Mouse (Mus musculus) forelimb bud, embryonic 11.5 days (tissue): ENCODE measurements around the gene Gm6588.
"Not testable (repeated sequence)": the region's sequence is repeated elsewhere in the genome, so short reads cannot be mapped to it uniquely, and the experiment has no call there.

Source experiments
- DNase-seq: peaks from one replicate; pipeline ENCODE4 v3.0.0-alpha.2; 2012; ENCODE audit warnings: low read depth, low spot score

The Gm6588 gene

DNA sequence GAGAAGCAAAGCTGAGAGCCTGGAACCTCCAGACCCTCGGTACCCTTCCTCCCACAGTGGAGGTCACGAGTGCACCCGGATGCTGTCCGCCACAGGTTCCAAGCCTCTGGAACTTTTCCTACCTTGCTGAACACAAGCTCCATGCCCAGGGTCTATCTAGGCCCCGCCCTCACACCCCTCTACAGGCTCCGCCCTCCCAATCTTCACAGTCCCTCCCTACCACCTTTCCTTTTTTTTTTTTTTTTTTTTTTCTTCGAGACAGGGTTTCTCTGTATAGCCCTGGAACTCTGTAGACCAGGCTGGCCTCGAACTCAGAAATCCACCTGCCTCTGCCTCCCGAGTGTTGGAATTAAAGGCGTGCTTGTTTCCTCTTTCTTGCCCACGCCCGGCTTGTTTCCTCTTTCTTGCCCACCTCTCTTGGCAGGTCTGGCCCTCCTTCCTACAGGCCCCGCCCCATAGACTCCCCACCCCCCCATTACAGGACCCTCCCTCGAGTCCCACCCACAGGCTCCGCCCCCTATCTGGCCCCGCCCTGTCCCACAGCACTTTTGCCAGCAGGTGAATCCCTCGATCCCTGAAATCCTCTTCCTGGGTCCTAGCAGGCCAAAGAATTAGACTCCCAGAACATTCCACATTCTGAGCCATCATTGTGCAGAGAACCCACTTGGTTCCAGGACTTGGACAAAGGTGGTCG is at the start of gene Gm6588:
Gene Gm6588 (plus strand): TSS at position 680 of the 694 bp plus-strand sequence.
- DNase-seq = no peak

- DNase-seq = no peak
Measured at GRCm38 (mm10) chr5:112402437-112402836, 46.8 kb upstream of the Gm6588 start.

DNA sequence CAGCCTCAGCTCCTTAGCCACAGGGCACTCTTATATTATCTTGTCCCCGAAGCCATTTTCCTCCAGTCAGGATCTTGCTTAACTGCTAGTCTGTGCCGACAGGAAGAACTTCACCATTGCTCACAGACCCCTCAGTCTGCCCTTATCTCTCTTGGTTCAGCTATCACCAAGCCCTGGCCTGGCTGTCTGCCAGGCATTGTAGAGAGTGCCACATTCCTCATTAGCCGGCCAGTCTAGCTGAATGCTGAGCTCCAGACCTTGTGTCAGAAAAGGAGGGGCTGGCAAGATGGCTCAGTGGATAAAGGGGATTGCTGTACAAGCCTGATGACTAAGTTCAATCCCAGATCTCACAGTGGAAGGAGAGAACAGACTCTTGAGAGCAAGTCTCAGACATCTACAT is 43.2 kb upstream of the Gm6588 start:
- no peak for DNase-seq

DNA sequence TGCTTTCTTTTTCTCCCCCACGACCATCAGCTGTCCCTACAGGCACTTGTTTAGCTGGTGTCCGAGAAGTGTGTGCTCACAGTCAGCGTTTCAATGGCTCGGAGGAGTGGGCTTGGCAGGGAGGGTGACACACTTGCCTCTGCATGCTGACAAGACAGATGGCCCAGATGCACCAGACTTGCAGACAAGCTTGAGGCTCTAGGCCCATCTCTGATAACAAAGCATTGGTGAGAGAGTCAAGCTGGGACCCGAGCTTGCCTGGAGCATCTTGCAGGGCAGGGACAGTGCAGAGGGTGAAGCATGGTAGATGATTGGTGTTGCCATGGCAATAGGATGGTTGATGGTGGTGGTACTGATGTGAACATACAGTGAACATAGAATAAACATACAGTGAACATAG is 40.0 kb upstream of the Gm6588 start:
- no peak for DNase-seq

DNA sequence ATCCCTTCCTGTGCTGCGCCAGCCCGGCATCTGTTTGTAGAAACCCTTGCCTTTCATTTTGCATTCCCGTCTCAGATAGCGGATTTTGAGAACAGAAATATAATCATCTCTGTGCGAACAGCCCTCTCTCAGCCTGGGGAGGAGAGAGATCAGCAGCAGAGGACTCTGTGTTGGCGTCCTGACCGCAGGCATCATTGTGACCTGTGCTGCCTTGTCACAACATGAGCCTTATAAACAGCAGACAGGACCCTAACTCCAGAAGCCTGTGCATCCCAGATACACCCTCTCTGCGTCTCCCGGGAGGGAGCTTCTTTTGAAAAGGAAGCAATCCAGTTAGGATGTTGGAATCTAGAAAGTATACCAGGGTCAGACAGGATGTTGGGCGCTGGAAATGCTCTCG is 38.2 kb upstream of the Gm6588 start:
- no peak for DNase-seq

- peak; percentile 71 for DNase-seq
Measured at GRCm38 (mm10) chr5:112411514-112412335, 37.5 kb upstream of the Gm6588 start.

- DNase-seq = not testable (repeated sequence)
Measured at GRCm38 (mm10) chr5:112412781-112413180, 36.4 kb upstream of the Gm6588 start.

DNA sequence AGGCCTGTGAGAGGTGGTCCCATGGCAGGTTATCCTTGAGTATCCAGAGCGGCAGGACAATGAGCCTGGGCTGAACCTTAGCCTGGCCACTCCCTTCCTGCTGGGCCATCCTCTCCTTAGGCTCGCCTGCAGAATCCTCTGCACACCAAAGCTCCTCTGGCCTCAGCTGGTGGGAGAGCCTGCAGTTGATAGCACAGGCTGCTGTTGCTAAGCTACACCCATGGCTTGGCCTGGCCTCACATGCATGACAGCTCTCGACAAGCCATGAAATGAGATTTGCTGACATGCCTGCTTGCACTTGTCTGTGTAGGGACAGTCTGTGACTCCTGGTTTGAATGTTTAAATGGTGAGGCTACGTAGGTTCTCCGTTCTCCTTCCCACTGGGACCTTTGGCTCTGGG is 32.6 kb upstream of the Gm6588 start:
- no peak for DNase-seq

DNA sequence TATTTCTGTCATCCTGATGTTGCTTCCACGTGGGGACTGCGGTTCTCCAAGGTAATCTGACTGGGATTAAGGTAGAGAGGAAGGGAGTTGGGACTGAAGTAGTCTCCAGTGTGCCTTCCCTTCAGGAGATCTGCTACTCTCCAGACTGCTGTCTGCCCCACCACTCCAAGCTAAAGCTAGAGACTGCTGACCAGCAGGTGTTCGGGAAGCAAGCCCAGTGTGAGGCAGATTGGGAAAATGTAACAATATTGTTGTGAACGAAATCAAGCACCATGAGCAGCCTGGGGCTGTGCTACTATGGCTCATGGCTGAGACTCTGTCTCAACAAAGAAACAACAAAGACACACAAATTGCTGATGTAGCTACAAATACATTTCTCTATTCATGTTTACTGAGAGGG is 31.2 kb upstream of the Gm6588 start:
- no peak for DNase-seq

DNA sequence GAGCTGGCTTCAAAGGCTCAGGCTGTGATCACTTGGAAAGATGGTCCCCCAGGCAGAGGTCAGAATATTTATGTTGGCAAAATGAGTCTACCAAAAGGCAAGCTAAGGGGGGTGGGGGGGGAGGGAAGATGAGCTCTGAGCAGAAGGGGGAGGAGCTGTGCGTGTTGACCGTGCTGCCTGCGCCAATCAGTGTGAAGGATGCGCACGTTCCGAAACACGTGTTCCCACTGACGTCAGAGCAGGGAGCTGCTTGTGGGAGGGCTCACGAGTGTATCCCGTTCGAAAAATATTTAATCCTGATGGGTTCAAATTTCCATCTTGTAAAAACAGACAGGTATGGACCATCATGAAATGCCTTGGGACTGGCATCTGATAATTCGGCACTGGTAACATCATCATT is 29.7 kb upstream of the Gm6588 start:
- DNase-seq = peak; percentile 27

DNA sequence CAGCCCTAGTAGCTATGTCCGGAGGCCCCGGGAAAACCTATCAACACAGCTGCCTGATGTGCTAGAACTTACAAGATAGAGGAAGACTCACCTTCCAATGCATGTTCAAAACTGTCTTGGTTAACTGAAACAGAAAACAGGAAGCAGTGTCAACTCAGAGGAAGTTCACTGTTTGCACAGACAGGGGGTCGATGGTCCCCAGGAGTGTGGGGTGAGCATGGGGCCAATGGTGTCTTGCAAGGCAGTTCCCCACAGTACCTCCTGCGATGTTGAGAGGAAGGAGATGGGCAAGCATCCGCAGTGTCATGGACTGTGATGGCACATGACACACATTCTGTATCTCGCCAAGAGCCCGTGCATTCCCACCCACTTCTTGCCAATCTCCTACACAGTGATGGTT is 22.6 kb upstream of the Gm6588 start:
- no peak for DNase-seq

DNA sequence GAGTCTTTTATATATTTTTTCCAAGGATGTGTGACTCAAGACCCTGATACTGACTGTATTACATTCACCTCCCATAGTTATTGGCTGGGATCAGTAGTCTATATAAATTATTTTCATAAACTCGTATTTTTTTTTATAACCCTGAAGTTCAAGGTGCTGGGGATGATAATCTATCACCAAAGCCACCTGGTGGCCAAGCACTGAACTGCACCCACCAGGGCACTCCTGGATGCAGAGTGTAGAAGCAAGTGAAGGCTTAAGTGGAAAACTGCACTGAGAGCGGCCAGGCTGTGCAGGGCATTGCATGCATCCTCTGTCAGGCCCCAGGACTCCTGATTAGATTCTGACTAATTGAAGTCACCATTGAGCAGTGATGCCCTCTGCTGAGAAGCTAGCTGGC is 21.9 kb upstream of the Gm6588 start:
- DNase-seq = peak; percentile 64

- peak; percentile 64 for DNase-seq
Measured at GRCm38 (mm10) chr5:112428944-112429343, 20.3 kb upstream of the Gm6588 start.

DNA sequence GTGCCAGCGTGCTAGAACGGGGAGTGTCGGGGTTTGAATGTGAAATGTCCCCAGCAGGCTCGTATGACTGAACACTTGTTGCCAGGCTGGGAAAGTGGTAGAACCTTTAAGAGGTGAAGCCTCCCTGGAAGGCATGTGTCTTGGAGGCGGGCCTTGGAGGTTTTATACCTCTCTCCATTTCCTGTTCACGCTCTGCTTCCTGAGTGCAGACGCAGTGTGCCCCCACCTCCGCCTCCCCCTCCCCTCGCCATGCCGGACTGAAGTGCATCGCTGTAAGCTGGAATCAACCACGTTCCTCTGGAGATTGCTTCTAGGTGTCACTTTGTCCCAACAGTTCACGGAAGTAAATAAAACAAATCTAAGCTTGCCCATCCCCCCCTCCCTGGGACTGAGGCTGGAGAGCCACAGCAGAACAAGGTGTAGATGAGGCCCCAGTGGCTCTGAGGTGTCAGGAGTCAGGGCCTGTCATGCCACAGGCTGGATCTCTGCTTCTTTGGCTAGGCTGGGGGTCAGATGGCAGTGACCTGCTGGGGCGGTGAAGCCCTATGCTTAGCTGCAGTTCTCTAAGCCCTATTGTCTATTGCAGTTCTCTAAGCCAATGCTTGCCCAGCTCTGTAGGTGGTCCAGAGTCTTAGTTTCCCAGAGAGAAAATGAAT is 18.0 kb upstream of the Gm6588 start:
- DNase-seq = no peak

DNA sequence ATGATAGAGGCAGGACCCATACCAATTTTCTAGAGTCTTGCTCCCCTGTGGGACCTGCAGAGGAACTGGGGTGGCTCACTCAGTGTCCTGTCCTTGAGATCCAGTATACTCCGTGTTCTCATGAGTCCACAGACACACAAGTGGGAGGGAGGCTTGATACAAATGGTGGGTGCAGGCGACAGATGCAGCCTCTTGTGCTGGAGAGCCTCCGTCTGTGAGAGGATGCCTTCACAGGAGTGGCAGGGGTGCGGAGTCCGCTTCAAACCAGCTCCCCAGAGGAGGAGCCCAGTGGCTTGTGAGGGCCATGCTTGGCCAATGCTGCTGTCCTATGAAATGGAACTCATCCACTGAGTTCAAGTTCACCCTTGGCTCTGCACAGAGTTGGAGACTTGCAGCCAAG is 17.2 kb upstream of the Gm6588 start:
- no peak for DNase-seq

GRCm38 (mm10) chr5:112433004-112433403 is 16.2 kb upstream of the Gm6588 start:
- DNase-seq = peak; percentile 64

DNA sequence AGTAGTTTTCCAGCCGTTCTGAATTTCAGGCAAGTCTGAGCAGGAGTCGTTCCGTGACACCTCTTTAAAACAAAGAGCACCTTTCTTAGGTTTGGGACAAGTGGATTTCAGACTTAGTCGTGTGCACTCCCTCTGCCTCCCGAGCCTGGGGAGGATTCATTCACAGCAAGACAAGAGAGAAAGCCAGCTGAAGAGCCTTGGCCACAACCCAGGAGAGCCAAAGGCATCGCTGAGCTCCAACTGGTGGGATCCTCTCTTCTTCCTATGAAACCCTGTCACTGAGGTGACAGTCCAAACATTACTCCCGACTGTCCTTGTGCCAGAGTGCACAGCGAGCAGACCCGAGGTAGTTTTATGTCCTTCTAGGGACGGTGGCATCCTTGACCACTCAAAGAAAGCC is 10.7 kb upstream of the Gm6588 start:
- DNase-seq = no peak

GRCm38 (mm10) chr5:112453088-112453487 is 3.9 kb downstream of the Gm6588 start:
- DNase-seq = no peak

DNA sequence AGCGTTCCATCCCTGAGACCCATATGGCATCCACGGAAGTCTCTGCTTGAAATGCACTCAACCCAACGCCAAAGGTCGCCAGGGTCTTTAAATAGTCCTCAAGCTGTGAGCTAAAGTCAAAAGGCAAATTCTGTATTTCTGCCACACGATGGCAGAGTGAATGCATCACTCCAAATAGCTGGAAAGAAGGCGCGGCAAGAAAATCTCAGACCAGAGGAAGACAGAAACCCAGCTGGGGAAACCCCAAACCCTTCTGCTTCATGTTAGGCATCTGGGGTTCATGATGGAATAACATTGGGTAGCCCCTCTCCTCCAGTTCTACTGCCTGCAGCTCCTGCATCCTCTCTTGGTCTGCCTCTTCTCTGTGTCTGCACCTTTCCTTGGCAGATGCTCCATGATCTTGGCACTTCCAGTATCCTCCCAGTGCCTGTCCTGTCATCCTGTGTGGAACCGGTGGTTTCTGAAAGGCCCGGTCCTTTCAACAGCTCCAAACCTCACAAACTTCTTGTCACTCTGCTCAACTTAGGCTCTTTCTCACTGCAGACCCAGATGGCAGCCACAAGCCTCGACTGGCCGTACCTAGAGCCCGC is 5.8 kb downstream of the Gm6588 start:
- DNase-seq = no peak

- DNase-seq = no peak
Measured at GRCm38 (mm10) chr5:112459903-112460302, 10.7 kb downstream of the Gm6588 start.

GRCm38 (mm10) chr5:112466331-112466730 is 17.1 kb downstream of the Gm6588 start:
- DNase-seq = no peak

GRCm38 (mm10) chr5:112468986-112469581 is 19.9 kb downstream of the Gm6588 start:
- DNase-seq = no peak
